Mouse (Mus musculus) MEL (cell line): Measurements from ENCODE around the gene Tm4sf20. TPM values are rescaled to one million over a fixed set of nuclear protein-coding genes. Genes with fewer than 3 reads are reported as not detected.

ENCODE experiments used
- DNase-seq: peaks from one replicate; pipeline ENCODE4 v3.0.0; 2011; ENCODE audit warnings: low read depth, low spot score
- H3K27ac ChIP-seq: 2 replicates; pipeline ENCODE4 v1.5.1; 2012; ENCODE audit warnings: low read depth, mild to moderate bottlenecking, control low read depth, low read length, moderate library complexity; ENCODE audit not compliant: control insufficient read depth
- H3K27me3 ChIP-seq, 2 experiments: fragments of 150-350 bp in 1 of 2; sonication (generic) in 1 of 2; 2 replicates each; pipeline ENCODE4 v1.6.1; 2012; ENCODE audit warnings: low read length in 2 of 2, mild to moderate bottlenecking in 2 of 2, improper control_type of control experiment in 1 of 2, moderate library complexity in 1 of 2; ENCODE audit not compliant: insufficient read depth in 2 of 2, control insufficient read depth in 1 of 2
- H3K36me3 ChIP-seq, 2 experiments: 2 replicates each; pipeline ENCODE4 v1.6.1; 2012 to 2014; ENCODE audit warnings: low read length in 2 of 2, improper control_type of control experiment in 1 of 2, inconsistent platforms in 1 of 2, mild to moderate bottlenecking in 1 of 2; ENCODE audit not compliant: insufficient read depth in 2 of 2, control insufficient read depth in 1 of 2
- H3K4me1 ChIP-seq, 2 experiments: fragments of 150-350 bp in 1 of 2; sonication (generic) in 1 of 2; 2 replicates each; pipeline ENCODE4 v1.6.1; 2012; ENCODE audit warnings: low read length in 2 of 2, improper control_type of control experiment in 1 of 2, mild to moderate bottlenecking in 1 of 2; ENCODE audit not compliant: insufficient read depth in 2 of 2, control insufficient read depth in 1 of 2
- H3K4me3 ChIP-seq, 2 experiments: fragments of 150-350 bp in 1 of 2; sonication (generic) in 1 of 2; 2 replicates each; pipeline ENCODE4 v1.5.1; 2012; ENCODE audit warnings: low read depth in 2 of 2, low read length in 2 of 2, mild to moderate bottlenecking in 2 of 2, moderate library complexity in 2 of 2, control low read depth in 1 of 2, improper control_type of control experiment in 1 of 2; ENCODE audit not compliant: control insufficient read depth in 1 of 2, insufficient read depth in 1 of 2
- H3K79me2 ChIP-seq: 2 replicates; pipeline ENCODE4 v1.6.1; 2012; ENCODE audit warnings: mild to moderate bottlenecking, low read length, moderate library complexity; ENCODE audit not compliant: control insufficient read depth, poor library complexity, insufficient read depth
- H3K9ac ChIP-seq: 2 replicates; pipeline ENCODE4 v1.6.1; 2012; ENCODE audit warnings: low read depth, mild to moderate bottlenecking, control low read depth, low read length, moderate library complexity; ENCODE audit not compliant: control insufficient read depth, poor library complexity, severe bottlenecking
- H3K9me3 ChIP-seq: fragments of 150-350 bp; sonication (generic); replicated peaks from 2 replicates; pipeline ENCODE4 v1.6.1; 2012; ENCODE audit warnings: mild to moderate bottlenecking, low read length, improper control_type of control experiment, moderate library complexity; ENCODE audit not compliant: insufficient read depth
- BHLHE40 ChIP-seq: IDR thresholded peaks from 2 replicates; pipeline ENCODE4 v1.6.1; 2012; ENCODE audit warnings: low read depth, mild to moderate bottlenecking, inconsistent platforms, low read length, improper control_type of control experiment, borderline replicate concordance
- CHD1 ChIP-seq: IDR thresholded peaks from 2 replicates; pipeline ENCODE4 v1.6.1; 2012; ENCODE audit warnings: low read depth, mild to moderate bottlenecking, inconsistent platforms, low read length, improper control_type of control experiment
- CTCF ChIP-seq, 3 experiments: IDR thresholded peaks in 2 of 3; conservative IDR thresholded peaks in 1 of 3; 2 replicates each; pipeline ENCODE4 v1.5.1; 2011 to 2012; ENCODE audit warnings: low read length in 3 of 3, low read depth in 2 of 3, mild to moderate bottlenecking in 2 of 3, improper control_type of control experiment in 1 of 3, inconsistent platforms in 1 of 3, mixed read lengths in 1 of 3, moderate library complexity in 1 of 3; ENCODE audit not compliant: control insufficient read depth in 1 of 3, insufficient read depth in 1 of 3, poor library complexity in 1 of 3, severe bottlenecking in 1 of 3
- ELF1 ChIP-seq: IDR thresholded peaks from 2 replicates; pipeline ENCODE4 v1.6.1; 2014; ENCODE audit warnings: low read depth, mild to moderate bottlenecking, inconsistent platforms, low read length, improper control_type of control experiment, moderate library complexity
- ETS1 ChIP-seq: IDR thresholded peaks from 2 replicates; pipeline ENCODE4 v1.6.1; 2012; ENCODE audit warnings: low read depth, mild to moderate bottlenecking, inconsistent platforms, low read length, improper control_type of control experiment, moderate library complexity
- GABPA ChIP-seq: IDR thresholded peaks from 2 replicates; pipeline ENCODE4 v1.6.1; 2012; ENCODE audit warnings: low read depth, mild to moderate bottlenecking, inconsistent platforms, low read length, improper control_type of control experiment, moderate library complexity
- GATA1 ChIP-seq: IDR thresholded peaks from 2 replicates; pipeline ENCODE4 v1.6.1; 2011; ENCODE audit warnings: low read depth, low read length, improper control_type of control experiment
- HCFC1 ChIP-seq: IDR thresholded peaks from 2 replicates; pipeline ENCODE4 v1.6.1; 2012; ENCODE audit warnings: low read depth, mild to moderate bottlenecking, inconsistent platforms, low read length, improper control_type of control experiment, moderate library complexity
- JUND ChIP-seq: IDR thresholded peaks from 2 replicates; pipeline ENCODE4 v1.6.1; 2011; ENCODE audit warnings: low read depth, mild to moderate bottlenecking, improper control_type of control experiment, low read length
- KAT2A ChIP-seq: conservative IDR thresholded peaks from 2 replicates; pipeline ENCODE4 v1.6.1; 2012; ENCODE audit warnings: low read depth, low read length, improper control_type of control experiment, inconsistent platforms
- MAFK ChIP-seq: IDR thresholded peaks from 2 replicates; pipeline ENCODE4 v1.6.1; 2011; ENCODE audit warnings: low read depth, mild to moderate bottlenecking, low read length, improper control_type of control experiment, borderline replicate concordance
- MAZ ChIP-seq: IDR thresholded peaks from 2 replicates; pipeline ENCODE4 v1.6.1; 2012; ENCODE audit warnings: low read depth, mild to moderate bottlenecking, inconsistent platforms, low read length, improper control_type of control experiment
- MEF2A ChIP-seq: IDR thresholded peaks from 2 replicates; pipeline ENCODE4 v1.6.1; 2014; ENCODE audit warnings: low read depth, mild to moderate bottlenecking, inconsistent platforms, low read length, improper control_type of control experiment; ENCODE audit not compliant: poor library complexity, insufficient replicate concordance, severe bottlenecking; ENCODE audit errors: extremely low read depth
- MXI1 ChIP-seq: IDR thresholded peaks from 2 replicates; pipeline ENCODE4 v1.6.1; 2011; ENCODE audit warnings: mild to moderate bottlenecking, low read depth, low read length, improper control_type of control experiment
- MYB ChIP-seq: IDR thresholded peaks from 2 replicates; pipeline ENCODE4 v1.6.1; 2011; ENCODE audit warnings: mild to moderate bottlenecking, low read depth, low read length, improper control_type of control experiment
- NELFE ChIP-seq: IDR thresholded peaks from 2 replicates; pipeline ENCODE4 v1.6.1; 2011; ENCODE audit warnings: low read depth, low read length, improper control_type of control experiment
- POLR2AphosphoS2 ChIP-seq: IDR thresholded peaks from 2 replicates; pipeline ENCODE4 v1.6.1; 2011; ENCODE audit warnings: low read length, improper control_type of control experiment
- POLR2AphosphoS5 ChIP-seq: IDR thresholded peaks from 2 replicates; pipeline ENCODE4 v1.6.1; 2012; ENCODE audit warnings: low read depth, borderline replicate concordance, mild to moderate bottlenecking, inconsistent platforms, low read length, moderate library complexity, mixed read lengths
- SIN3A ChIP-seq: IDR thresholded peaks from 2 replicates; pipeline ENCODE4 v1.6.1; 2012; ENCODE audit warnings: low read length, improper control_type of control experiment, inconsistent platforms
- SMC3 ChIP-seq: IDR thresholded peaks from 2 replicates; pipeline ENCODE4 v1.6.1; 2011; ENCODE audit warnings: low read depth, low read length, improper control_type of control experiment
- TAL1 ChIP-seq: IDR thresholded peaks from 2 replicates; pipeline ENCODE4 v1.6.1; 2012; ENCODE audit warnings: mild to moderate bottlenecking, inconsistent platforms, low read length, moderate library complexity, mixed read lengths
- USF2 ChIP-seq, 2 experiments: IDR thresholded peaks; 2 replicates each; pipeline ENCODE4 v1.6.1; 2011 to 2012; ENCODE audit warnings: improper control_type of control experiment in 2 of 2, low read length in 2 of 2, borderline replicate concordance in 1 of 2, inconsistent platforms in 1 of 2, low read depth in 1 of 2, mild to moderate bottlenecking in 1 of 2; ENCODE audit not compliant: insufficient read depth in 1 of 2
- ZC3H11A ChIP-seq: IDR thresholded peaks from 2 replicates; pipeline ENCODE4 v1.6.1; 2012; ENCODE audit warnings: low read depth, mild to moderate bottlenecking, inconsistent platforms, low read length, improper control_type of control experiment
- ZMIZ1 ChIP-seq: IDR thresholded peaks from 2 replicates; pipeline ENCODE4 v1.6.1; 2012; ENCODE audit warnings: low read depth, mild to moderate bottlenecking, inconsistent platforms, low read length, improper control_type of control experiment, moderate library complexity
- polyA plus RNA-seq, 2 experiments: library from polyadenylated mRNA; stranded (reverse) in 1 of 2; unstranded in 1 of 2; fragments of >175 nt in 1 of 2; fragments of >200 nt in 1 of 2; gene quantifications; 2 replicates each; pipeline versions ENCODE4 v1.2.1 to v1.2.4; 2012; ENCODE audit warnings: low replicate concordance in 2 of 2, low read depth in 1 of 2; ENCODE audit not compliant: insufficient read length in 2 of 2, insufficient read depth in 1 of 2, missing spikeins in 1 of 2
- total RNA-seq: library from RNA; depleted of rRNA; stranded (reverse); fragments of 300-350 nt; gene quantifications from 2 replicates; pipeline ENCODE4 v1.2.3, GENCODE M21; 2012

Gene Tm4sf20
- total and polyA plus RNA-seq, 3 experiments, result not detected

DNA sequence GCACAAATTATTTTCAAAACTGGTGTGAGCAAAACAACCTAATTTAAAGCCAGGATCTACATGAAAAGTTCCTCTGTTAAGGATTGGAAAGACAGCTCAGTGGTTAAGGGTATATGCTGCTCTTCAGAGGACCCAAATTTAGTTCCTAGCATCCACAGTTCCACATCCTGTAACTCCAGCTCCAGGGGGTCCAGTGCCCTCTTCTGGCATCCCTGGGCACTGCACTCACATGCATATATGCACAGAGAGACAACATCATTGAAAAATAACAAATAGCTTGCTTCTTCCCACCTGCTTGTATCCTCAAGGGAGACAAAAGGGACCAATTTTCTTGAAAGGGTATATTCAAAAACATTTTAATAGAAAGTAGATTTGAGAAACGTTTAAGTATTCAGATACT is 6.0 kb downstream of the Tm4sf20 start:
- Histone ChIP-seq H3K9me3 (no peaks in the 10 kb centered on the region), H3K79me2 (no peaks in the 10 kb centered on the region), H3K4me3 (no peak overlapping the region), H3K27me3 (no peaks in the 10 kb centered on the region), H3K27ac (no peak overlapping the region), H3K4me1 (no peaks in the 10 kb centered on the region), H3K36me3 (no peaks in the 10 kb centered on the region), H3K9ac (no peak overlapping the region)
- DNase-seq, result peak; percentile 13
- TF ChIP-seq POLR2AphosphoS2 (no peak), MYB (no peak), ELF1 (no peak), CTCF (IDR thresholded peaks at IDR 0.05 in 2 of 3, conservative IDR thresholded peaks at IDR 0.05 in 1 of 3; ENCODE audit: control insufficient read depth in 1 of 3, insufficient read depth in 1 of 3, low read depth in 2 of 3, low read length in 3 of 3, poor library complexity in 1 of 3, severe bottlenecking in 1 of 3) (peak; percentile 42 to 59 (median 44)), SMC3 (peak; percentile 27), ZMIZ1 (no peak), MXI1 (no peak), JUND (no peak)

DNA sequence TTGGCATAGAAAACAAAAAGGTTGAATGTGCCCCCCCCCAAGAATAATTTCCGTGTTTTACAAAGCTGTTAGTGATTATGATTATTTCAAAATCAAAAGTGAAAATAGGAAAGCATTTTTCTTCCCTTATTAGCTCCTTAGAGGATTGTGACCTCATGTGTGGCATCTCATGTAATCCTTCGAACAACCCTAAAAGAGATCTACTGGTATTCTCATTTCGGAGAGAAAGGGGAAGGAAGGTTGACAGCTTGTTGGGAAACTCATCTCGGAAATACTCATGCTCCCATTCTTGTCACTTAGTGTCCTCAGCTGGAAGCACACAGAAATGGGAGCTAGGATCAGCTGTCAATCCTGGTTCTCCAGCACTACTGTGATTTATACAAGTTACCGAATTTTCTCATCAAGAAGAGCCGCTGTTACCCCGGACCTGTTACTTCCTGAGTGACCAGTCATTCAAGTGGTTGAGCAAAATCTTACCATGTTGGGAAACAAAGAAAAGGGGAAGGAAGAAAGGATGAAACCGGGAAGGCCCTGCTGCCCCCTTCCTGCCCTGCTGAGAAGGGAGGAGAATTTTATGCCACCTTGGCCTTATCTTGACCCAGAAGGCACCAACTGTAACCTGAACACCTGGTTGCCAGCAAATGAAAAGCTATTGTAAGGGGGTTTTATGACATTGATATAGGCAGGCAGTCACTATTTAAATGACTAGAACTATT is 6.6 kb downstream of the Tm4sf20 start:
- Histone ChIP-seq H3K27me3 (no peaks in the 10 kb centered on the region), H3K79me2 (no peaks in the 10 kb centered on the region), H3K9ac (no peak overlapping the region), H3K27ac (no peak overlapping the region), H3K4me3 (no peak overlapping the region), H3K36me3 (peaks cover 0 to under 1% of the 10 kb centered on the region in 2 experiments; a peak in 1 of 4 replicates), H3K4me1 (no peaks in the 10 kb centered on the region), H3K9me3 (no peaks in the 10 kb centered on the region)
- DNase-seq, result no peak
- TF ChIP-seq USF2 (IDR thresholded peaks at IDR 0.05; ENCODE audit: borderline replicate concordance in 1 of 2, insufficient read depth in 1 of 2, low read depth in 1 of 2, low read length in 2 of 2), result no peak
- no peak for TF ChIP-seq SIN3A
- TF ChIP-seq CHD1, result no peak
- TF ChIP-seq ZC3H11A, result no peak
- TF ChIP-seq BHLHE40, result no peak
- no peak for TF ChIP-seq ETS1

DNA sequence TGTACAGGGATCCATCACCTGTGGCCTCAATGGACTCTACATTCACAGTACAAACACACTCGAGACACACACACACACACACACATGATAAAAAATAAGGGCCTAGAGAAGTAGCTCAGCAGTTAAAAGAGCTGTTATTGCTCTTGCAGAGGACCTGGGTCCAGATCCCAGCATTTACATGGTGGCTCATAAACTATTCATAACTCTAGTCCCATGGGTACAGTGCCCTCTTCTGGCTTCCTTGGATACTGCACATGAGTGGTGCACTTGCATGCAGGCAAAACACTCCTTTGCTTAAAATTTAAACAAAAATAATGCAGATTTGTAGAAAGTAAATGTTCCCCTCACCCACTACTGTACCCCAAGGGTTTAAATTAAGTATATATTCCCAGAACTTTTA is 8.7 kb downstream of the Tm4sf20 start:
- Histone ChIP-seq H3K27me3 (no peaks in the 10 kb centered on the region), H3K4me3 (no peak overlapping the region), H3K9me3 (no peaks in the 10 kb centered on the region), H3K27ac (no peak overlapping the region), H3K79me2 (no peaks in the 10 kb centered on the region), H3K9ac (no peak overlapping the region), H3K36me3 (peaks cover 0 to 1% of the 10 kb centered on the region in 2 experiments; a peak in 2 of 4 replicates), H3K4me1 (no peaks in the 10 kb centered on the region)
- peak; percentile 70 for DNase-seq
- no peak for TF ChIP-seq GABPA
- TF ChIP-seq MAFK, result no peak
- TF ChIP-seq SIN3A, result no peak
- no peak for TF ChIP-seq POLR2AphosphoS2
- no peak for TF ChIP-seq MAZ
- TF ChIP-seq TAL1, result no peak
- TF ChIP-seq HCFC1, result no peak
- no peak for TF ChIP-seq ZMIZ1
- TF ChIP-seq ETS1, result no peak
- TF ChIP-seq MXI1, result no peak
- no peak for TF ChIP-seq MEF2A
- no peak for TF ChIP-seq POLR2AphosphoS5
- no peak for TF ChIP-seq NELFE
- no peak for TF ChIP-seq KAT2A
- TF ChIP-seq CHD1, result no peak
- TF ChIP-seq GATA1, result no peak
- peak; percentile 56 for TF ChIP-seq ZC3H11A
- TF ChIP-seq SMC3, result peak; percentile 68
